In genomic region chr12:8675361-8675760, GRCm38 (mm10) we compare ENCODE assay signal across 8 mouse cellular contexts. TPM values are rescaled to one million over a fixed set of nuclear protein-coding genes. Genes with fewer than 3 reads are reported as not detected.
A peak's percentile ranks its signal among the peaks of the same experiment; 100 is the strongest.
DNase-seq lines count a peak whose midpoint lies in the region; ATAC-seq and TF ChIP-seq lines count a peak whose summit lies in the region.

No protein-coding gene starts in this region.

- WGBS in kidney, embryonic 15.5 days: 0% methylated on average over 7 of the region's 7 CpGs
- under 1% methylated on average over 7 of the region's 7 CpGs for WGBS in intestine, embryonic 15.5 days

- peak overlapping the region; percentile 94 for H3ac ChIP-seq in myocyte (ENCODE audit: control insufficient read depth, insufficient read length)

- H3K4me2 ChIP-seq in kidney, embryonic 15.5 days: peak overlapping the region; percentile 70
- peak overlapping the region; percentile 61 for H3K4me2 ChIP-seq in intestine, embryonic 15.5 days (replicated peaks)
- H3K4me2 ChIP-seq in myocyte (ENCODE audit: low read depth): peak overlapping the region; percentile 96

- H3K4me1 ChIP-seq in kidney, embryonic 15.5 days: peaks cover 28% of the 10 kb centered on the region
- peaks cover 9% of the 10 kb centered on the region for H3K4me1 ChIP-seq in brown adipose tissue, adult 24 weeks (ENCODE audit: control insufficient read depth, insufficient read depth, insufficient read length, low read length)
- H3K4me1 ChIP-seq in intestine, embryonic 15.5 days (replicated peaks): peaks cover 11% of the 10 kb centered on the region; the same call in 1 of the 2 replicates

- DNase-seq in kidney, postnatal 4 days: no peak
- DNase-seq in B cell, adult 2 months: no peak
- no peak for DNase-seq in urinary bladder, adult 18-20 months (ENCODE audit: low spot score in 2 of 2)
- DNase-seq in gastrocnemius, adult 8-10 months (ENCODE audit: low spot score in 2 of 2): no peak

- H3K27ac ChIP-seq in kidney, embryonic 15.5 days: peak overlapping the region; percentile 98
- H3K27ac ChIP-seq in brown adipose tissue, adult 24 weeks (replicated peaks; ENCODE audit: low read depth, low read length): no peak overlapping the region
- H3K27ac ChIP-seq in intestine, embryonic 15.5 days: peak overlapping the region; percentile 97; the same call in 1 of the 2 replicates

- H3K27me3 ChIP-seq in kidney, embryonic 15.5 days: no peaks in the 10 kb centered on the region
- no peaks in the 10 kb centered on the region for H3K27me3 ChIP-seq in intestine, embryonic 15.5 days (replicated peaks)
- no peaks in the 10 kb centered on the region for H3K27me3 ChIP-seq in myocyte (ENCODE audit: control insufficient read depth, insufficient read depth, insufficient read length)

- ATAC-seq in kidney, embryonic 15.5 days (replicated peaks; ENCODE audit: low FRiP score): no peak
- ATAC-seq in intestine, embryonic 15.5 days: no peak

- TF ChIP-seq POLR2A in myocyte (IDR thresholded peaks at IDR 0.05; ENCODE audit: insufficient read length, low read depth): no peak

- peaks cover 64% of the 10 kb centered on the region for H3K79me2 ChIP-seq in myocyte (ENCODE audit: control insufficient read depth, insufficient read depth)

- H3K9ac ChIP-seq in kidney, embryonic 15.5 days: peak overlapping the region; percentile 99
- peak overlapping the region; percentile 100 for H3K9ac ChIP-seq in intestine, embryonic 15.5 days

- peaks cover 4% of the 10 kb centered on the region; the same call in 1 of the 2 replicates for H3K36me3 ChIP-seq in kidney, embryonic 15.5 days
- no peaks in the 10 kb centered on the region for H3K36me3 ChIP-seq in intestine, embryonic 15.5 days
- H3K36me3 ChIP-seq in myocyte (ENCODE audit: control insufficient read depth, insufficient read depth): peaks cover 5% of the 10 kb centered on the region

- H3K9me3 ChIP-seq in kidney, embryonic 15.5 days (replicated peaks): no peaks in the 10 kb centered on the region
- no peaks in the 10 kb centered on the region for H3K9me3 ChIP-seq in intestine, embryonic 15.5 days

- H3K4me3 ChIP-seq in kidney, embryonic 15.5 days (replicated peaks): peak overlapping the region; percentile 91
- H3K4me3 ChIP-seq in brown adipose tissue, adult 24 weeks (ENCODE audit: insufficient read depth, low read depth, low read length): peak overlapping the region; percentile 93
- H3K4me3 ChIP-seq in intestine, embryonic 15.5 days (replicated peaks): peak overlapping the region; percentile 91
- H3K4me3 ChIP-seq in myocyte: peak overlapping the region; percentile 90

TF ChIP-seq in myocyte, 11 proteins besides CTCF, POLR2A, EP300 and RAD21:
- TF ChIP-seq MYOD1 (IDR thresholded peaks at IDR 0.05; ENCODE audit: control insufficient read depth in 1 of 3, insufficient read length in 2 of 3, low read depth in 2 of 3) (no peak), POLR2AphosphoS2 (IDR thresholded peaks at IDR 0.05; ENCODE audit: insufficient read length, low read depth) (no peak), SRF (IDR thresholded peaks at IDR 0.05; ENCODE audit: control insufficient read depth, insufficient read length, low read depth) (no peak), USF1 (IDR thresholded peaks at IDR 0.05; ENCODE audit: low read depth) (peak; percentile 45)

RNA-seq across cellular contexts. Expression of gene Pum2, which starts 1.4 kb away (rescaled TPM):
- polyA plus RNA-seq in kidney, embryonic 15.5 days (2015; fragmentation: Nextera tagmentation; extraction: Ambion mirVana): 47.9 and 49.1 TPM in 2 replicates
- 36.9 and 37.0 TPM in 2 replicates for polyA plus RNA-seq in brown adipose tissue, adult 24 weeks (2012; ENCODE audit: insufficient read depth, insufficient read length, missing spikeins)
- 37.7 and 43.5 TPM in 2 replicates for polyA plus RNA-seq in intestine, embryonic 15.5 days (2015; fragmentation: Nextera tagmentation; extraction: Ambion mirVana)
- 17.8 TPM for polyA plus RNA-seq in myocyte (2012; fragmentation: generic; extraction: Trizol)
- 10 to 100 TPM; 80.0 to 94.9 (median 88.2) TPM for total RNA-seq in gastrocnemius, adult 8-10 months (2022)
